Mouse (Mus musculus): ENCODE measurements around the gene Pkd1l2. TPM values are rescaled to one million over a fixed set of nuclear protein-coding genes. Genes with fewer than 3 reads are reported as not detected.

Gene Pkd1l2
- polyA plus RNA-seq, 1 experiment: not detected

GRCm38 (mm10) chr8:117121277-117121676 is 39.0 kb upstream of the Pkd1l2 start:
- Histone ChIP-seq H3K79me2 (ENCODE audit: control insufficient read depth, insufficient read depth) (no peaks in the 10 kb centered on the region), H3K4me3 (ENCODE audit: insufficient read depth, poor library complexity, severe bottlenecking) (no peak overlapping the region), H3K36me3 (ENCODE audit: control insufficient read depth, insufficient read depth) (no peaks in the 10 kb centered on the region), H3K79me3 (ENCODE audit: low read depth) (no peaks in the 10 kb centered on the region), H3K27me3 (ENCODE audit: control insufficient read depth, insufficient read depth, insufficient read length) (no peaks in the 10 kb centered on the region), H3ac (ENCODE audit: control insufficient read depth, insufficient read length, low read depth) (no peak overlapping the region)
- TF ChIP-seq MYOD1 (IDR thresholded peaks at IDR 0.05; ENCODE audit: control insufficient read depth, insufficient read length, low read depth) (no peak), FOSL1 (IDR thresholded peaks at IDR 0.05; ENCODE audit: insufficient read depth, low read length, poor library complexity, severe bottlenecking) (no peak), USF1 (IDR thresholded peaks at IDR 0.05; ENCODE audit: low read depth) (no peak), MYOG (IDR thresholded peaks at IDR 0.05; ENCODE audit: control insufficient read depth, extremely low read depth, insufficient read length) (no peak), CEBPB (IDR thresholded peaks at IDR 0.05; ENCODE audit: low read depth) (no peak), CTCF (IDR thresholded peaks at IDR 0.05; ENCODE audit: control insufficient read depth, insufficient read depth, insufficient read length) (no peak)

DNA sequence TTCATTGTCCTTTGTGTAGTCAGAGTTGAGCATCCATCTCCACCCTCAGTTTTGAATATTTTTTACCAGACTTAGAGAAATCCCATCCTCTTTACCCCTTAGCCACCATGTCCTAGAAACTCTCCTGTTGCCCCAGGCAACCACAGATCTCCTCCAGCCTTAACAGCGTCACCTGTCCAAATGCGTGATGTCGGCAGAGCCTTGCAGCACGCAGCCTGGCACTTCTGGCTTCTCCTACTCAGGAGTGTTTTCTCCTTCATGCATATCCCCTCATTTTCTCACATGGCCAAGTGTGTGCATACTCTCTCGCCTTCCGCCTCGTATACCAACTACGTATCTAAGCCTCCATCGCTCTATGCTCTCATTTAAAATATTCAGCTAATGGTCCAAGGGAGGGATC is 36.2 kb upstream of the Pkd1l2 start:
- no peaks in the 10 kb centered on the region for H3K79me3 ChIP-seq (ENCODE audit: low read depth)
- no peaks in the 10 kb centered on the region for H3K27me3 ChIP-seq (ENCODE audit: control insufficient read depth, insufficient read depth, insufficient read length)
- no peak overlapping the region for H3K4me3 ChIP-seq (ENCODE audit: insufficient read depth, poor library complexity, severe bottlenecking)
- no peak overlapping the region for H3ac ChIP-seq (ENCODE audit: control insufficient read depth, insufficient read length, low read depth)
- H3K36me3 ChIP-seq (ENCODE audit: control insufficient read depth, insufficient read depth): no peaks in the 10 kb centered on the region
- H3K79me2 ChIP-seq (ENCODE audit: control insufficient read depth, insufficient read depth): no peaks in the 10 kb centered on the region
- no peak for TF ChIP-seq USF1 (IDR thresholded peaks at IDR 0.05; ENCODE audit: low read depth)
- no peak for TF ChIP-seq MYOD1 (IDR thresholded peaks at IDR 0.05; ENCODE audit: control insufficient read depth, insufficient read length, low read depth)
- no peak for TF ChIP-seq FOSL1 (IDR thresholded peaks at IDR 0.05; ENCODE audit: insufficient read depth, low read length, poor library complexity, severe bottlenecking)
- no peak for TF ChIP-seq MYOG (IDR thresholded peaks at IDR 0.05; ENCODE audit: control insufficient read depth, extremely low read depth, insufficient read length)
- no peak for TF ChIP-seq CEBPB (IDR thresholded peaks at IDR 0.05; ENCODE audit: low read depth)
- no peak for TF ChIP-seq CTCF (IDR thresholded peaks at IDR 0.05; ENCODE audit: control insufficient read depth, insufficient read depth, insufficient read length)
- no peak for TF ChIP-seq MAX (IDR thresholded peaks at IDR 0.05)

- no peaks in the 10 kb centered on the region for H3K36me3 ChIP-seq (ENCODE audit: control insufficient read depth, insufficient read depth)
These were observed 34.3 kb upstream of the Pkd1l2 start for GRCm38 (mm10) chr8:117116534-117116933.

DNA sequence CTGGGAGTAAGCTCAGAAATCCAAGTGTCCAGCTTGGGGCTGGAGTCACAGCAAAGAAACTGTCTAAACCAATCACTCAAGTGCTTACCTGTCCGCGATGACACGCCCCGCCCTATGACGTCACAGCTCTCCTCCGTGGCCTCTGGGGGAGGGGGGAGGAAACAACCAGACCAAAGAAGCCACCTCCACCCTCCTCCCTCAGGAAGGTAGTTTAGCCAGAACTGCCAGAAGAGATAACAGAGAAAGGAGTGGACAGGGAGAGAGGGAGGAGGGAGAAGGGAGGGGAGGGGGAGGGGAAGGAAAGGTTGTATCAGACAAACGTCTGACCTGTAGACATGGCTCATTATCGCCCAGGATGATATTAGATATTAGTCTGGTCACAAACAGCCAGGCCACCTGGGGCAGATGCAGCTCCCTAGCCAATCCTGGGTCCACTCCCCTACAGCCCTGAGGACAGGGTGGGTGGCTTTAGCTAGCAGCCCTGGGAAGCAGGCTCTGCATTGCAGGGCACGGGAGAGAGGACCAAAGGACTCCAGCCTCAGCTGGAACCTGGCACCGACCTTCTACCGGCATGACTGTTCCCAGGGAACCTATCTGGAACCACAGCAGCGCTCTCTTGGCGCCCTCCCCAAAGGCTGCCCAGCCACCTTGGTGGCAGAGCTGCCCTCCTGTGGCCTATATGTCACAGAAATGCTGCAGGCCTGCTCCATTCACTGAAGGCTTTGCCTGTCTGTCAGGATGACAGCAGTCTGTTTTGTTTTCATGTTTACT is 33.6 kb upstream of the Pkd1l2 start:
- Histone ChIP-seq H3K4me3 (ENCODE audit: insufficient read depth, poor library complexity, severe bottlenecking) (no peak overlapping the region), H3K27me3 (ENCODE audit: control insufficient read depth, insufficient read depth, insufficient read length) (no peaks in the 10 kb centered on the region), H3K79me3 (ENCODE audit: low read depth) (no peaks in the 10 kb centered on the region), H3K36me3 (ENCODE audit: control insufficient read depth, insufficient read depth) (no peaks in the 10 kb centered on the region), H3ac (ENCODE audit: control insufficient read depth, insufficient read length, low read depth) (no peak overlapping the region), H3K79me2 (ENCODE audit: control insufficient read depth, insufficient read depth) (no peaks in the 10 kb centered on the region)
- no peak for TF ChIP-seq MYOG (IDR thresholded peaks at IDR 0.05; ENCODE audit: control insufficient read depth, extremely low read depth, insufficient read length)

More at GRCm38 (mm10) chr8:117116534-117116933, 34.3 kb upstream of the Pkd1l2 start:
- Histone ChIP-seq H3K4me3 (ENCODE audit: insufficient read depth, poor library complexity, severe bottlenecking) (no peak overlapping the region), H3K79me3 (ENCODE audit: low read depth) (no peaks in the 10 kb centered on the region), H3K27me3 (ENCODE audit: control insufficient read depth, insufficient read depth, insufficient read length) (no peaks in the 10 kb centered on the region), H3ac (ENCODE audit: control insufficient read depth, insufficient read length, low read depth) (no peak overlapping the region), H3K79me2 (ENCODE audit: control insufficient read depth, insufficient read depth) (no peaks in the 10 kb centered on the region)
- no peak for TF ChIP-seq USF1 (IDR thresholded peaks at IDR 0.05; ENCODE audit: low read depth)
- no peak for TF ChIP-seq MYOG (IDR thresholded peaks at IDR 0.05; ENCODE audit: control insufficient read depth, extremely low read depth, insufficient read length)
- no peak for TF ChIP-seq CTCF (IDR thresholded peaks at IDR 0.05; ENCODE audit: control insufficient read depth, insufficient read depth, insufficient read length)
- no peak for TF ChIP-seq CEBPB (IDR thresholded peaks at IDR 0.05; ENCODE audit: low read depth)
- TF ChIP-seq MAX (IDR thresholded peaks at IDR 0.05): no peak
- TF ChIP-seq FOSL1 (IDR thresholded peaks at IDR 0.05; ENCODE audit: insufficient read depth, low read length, poor library complexity, severe bottlenecking): no peak
- TF ChIP-seq MYOD1 (IDR thresholded peaks at IDR 0.05; ENCODE audit: control insufficient read depth, insufficient read length, low read depth): no peak

DNA sequence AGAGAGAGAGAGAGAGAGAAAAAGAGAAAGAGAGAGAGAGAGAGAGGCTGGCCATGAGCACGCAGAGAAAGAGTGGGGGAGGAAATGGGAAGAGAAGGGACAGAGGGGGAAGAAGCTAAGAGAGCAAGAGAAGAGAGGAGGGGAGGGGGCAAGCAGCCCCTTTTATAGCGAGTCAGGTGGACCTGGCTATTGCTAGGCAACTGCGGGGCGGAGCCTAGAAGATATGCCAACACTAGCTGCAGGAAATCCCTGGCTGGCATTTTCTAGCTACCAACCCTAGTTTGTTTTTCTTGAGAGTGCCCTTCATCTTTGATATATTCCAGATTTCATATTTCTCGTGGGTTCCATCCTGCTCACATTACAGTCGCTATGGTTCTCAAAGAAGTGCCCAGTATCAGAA is 32.8 kb upstream of the Pkd1l2 start:
- Histone ChIP-seq H3K79me3 (ENCODE audit: low read depth) (no peaks in the 10 kb centered on the region), H3K4me3 (ENCODE audit: insufficient read depth, poor library complexity, severe bottlenecking) (no peak overlapping the region), H3K27me3 (ENCODE audit: control insufficient read depth, insufficient read depth, insufficient read length) (no peaks in the 10 kb centered on the region), H3K36me3 (ENCODE audit: control insufficient read depth, insufficient read depth) (no peaks in the 10 kb centered on the region), H3K79me2 (ENCODE audit: control insufficient read depth, insufficient read depth) (no peaks in the 10 kb centered on the region), H3ac (ENCODE audit: control insufficient read depth, insufficient read length, low read depth) (no peak overlapping the region)
- no peak for TF ChIP-seq CTCF (IDR thresholded peaks at IDR 0.05; ENCODE audit: control insufficient read depth, insufficient read depth, insufficient read length)
- TF ChIP-seq FOSL1 (IDR thresholded peaks at IDR 0.05; ENCODE audit: insufficient read depth, low read length, poor library complexity, severe bottlenecking): no peak
- TF ChIP-seq MYOD1 (IDR thresholded peaks at IDR 0.05; ENCODE audit: control insufficient read depth, insufficient read length, low read depth): no peak
- no peak for TF ChIP-seq USF1 (IDR thresholded peaks at IDR 0.05; ENCODE audit: low read depth)
- no peak for TF ChIP-seq MYOG (IDR thresholded peaks at IDR 0.05; ENCODE audit: control insufficient read depth, extremely low read depth, insufficient read length)
- no peak for TF ChIP-seq MAX (IDR thresholded peaks at IDR 0.05)
- no peak for TF ChIP-seq CEBPB (IDR thresholded peaks at IDR 0.05; ENCODE audit: low read depth)

- TF ChIP-seq MAX (IDR thresholded peaks at IDR 0.05) (no peak), CEBPB (IDR thresholded peaks at IDR 0.05; ENCODE audit: low read depth) (no peak), CTCF (IDR thresholded peaks at IDR 0.05; ENCODE audit: control insufficient read depth, insufficient read depth, insufficient read length) (no peak), FOSL1 (IDR thresholded peaks at IDR 0.05; ENCODE audit: insufficient read depth, low read length, poor library complexity, severe bottlenecking) (no peak), MYOD1 (IDR thresholded peaks at IDR 0.05; ENCODE audit: control insufficient read depth, insufficient read length, low read depth) (no peak), MYOG (IDR thresholded peaks at IDR 0.05; ENCODE audit: control insufficient read depth, extremely low read depth, insufficient read length) (no peak), USF1 (IDR thresholded peaks at IDR 0.05; ENCODE audit: low read depth) (no peak)
- no peaks in the 10 kb centered on the region for H3K36me3 ChIP-seq (ENCODE audit: control insufficient read depth, insufficient read depth)
- no peak overlapping the region for H3ac ChIP-seq (ENCODE audit: control insufficient read depth, insufficient read length, low read depth)
These were observed 30.0 kb upstream of the Pkd1l2 start for GRCm38 (mm10) chr8:117112261-117112660.

More at GRCm38 (mm10) chr8:117112261-117112660, 30.0 kb upstream of the Pkd1l2 start:
- no peaks in the 10 kb centered on the region for H3K27me3 ChIP-seq (ENCODE audit: control insufficient read depth, insufficient read depth, insufficient read length)
- no peaks in the 10 kb centered on the region for H3K79me3 ChIP-seq (ENCODE audit: low read depth)
- H3K4me3 ChIP-seq (ENCODE audit: insufficient read depth, poor library complexity, severe bottlenecking): no peak overlapping the region
- H3K79me2 ChIP-seq (ENCODE audit: control insufficient read depth, insufficient read depth): no peaks in the 10 kb centered on the region
